ENCODE assay signal across 8 mouse cellular contexts in genomic region chr2:126450937-126451302, GRCm38 (mm10). TPM values are rescaled to one million over a fixed set of nuclear protein-coding genes. Genes with fewer than 3 reads are reported as not detected.
A peak's percentile ranks its signal among the peaks of the same experiment; 100 is the strongest.
DNase-seq lines count a peak whose midpoint lies in the region; ATAC-seq and TF ChIP-seq lines count a peak whose summit lies in the region.

No protein-coding gene starts in this region.

- peak overlapping the region; percentile 21 for H3K4me2 ChIP-seq in forebrain, embryonic 16.5 days (ENCODE audit: low read length)
- H3K4me2 ChIP-seq in forebrain, embryonic 11.5 days (ENCODE audit: low read depth, low read length, severe bottlenecking): no peak overlapping the region
- H3K4me2 ChIP-seq in lung, embryonic 15.5 days: peak overlapping the region; percentile 29
- peak overlapping the region; percentile 38 for H3K4me2 ChIP-seq in hindbrain, postnatal 0 days (ENCODE audit: low read depth, low read length)
- H3K4me2 ChIP-seq in stomach, embryonic 15.5 days: peak overlapping the region; percentile 38

- H3K27ac ChIP-seq in forebrain, embryonic 16.5 days (ENCODE audit: low read length): no peak overlapping the region
- no peak overlapping the region for H3K27ac ChIP-seq in forebrain, embryonic 11.5 days (ENCODE audit: low read depth, low read length)
- H3K27ac ChIP-seq in lung, embryonic 15.5 days: peak overlapping the region; percentile 84
- peak overlapping the region; percentile 32 for H3K27ac ChIP-seq in hindbrain, postnatal 0 days
- peak overlapping the region; percentile 93 for H3K27ac ChIP-seq in stomach, embryonic 15.5 days

- peaks cover 9% of the 10 kb centered on the region for H3K4me1 ChIP-seq in forebrain, embryonic 16.5 days (replicated peaks; ENCODE audit: control insufficient read depth, insufficient read depth, low read length)
- H3K4me1 ChIP-seq in forebrain, embryonic 11.5 days (replicated peaks; ENCODE audit: control insufficient read depth, insufficient read depth, low read length): no peaks in the 10 kb centered on the region
- H3K4me1 ChIP-seq in lung, embryonic 15.5 days: peaks cover 12% of the 10 kb centered on the region
- H3K4me1 ChIP-seq in hindbrain, postnatal 0 days (ENCODE audit: insufficient read depth, low read length): 0 out of 2 replicates have a peak, but pooled peaks cover 4% of the 10 kb centered on the region
- H3K4me1 ChIP-seq in stomach, embryonic 15.5 days: 0 out of 2 replicates have a peak, but pooled peaks cover 3% of the 10 kb centered on the region

- DNase-seq in forebrain, embryonic 11.5 days (ENCODE audit: low spot score): no peak
- no peak for DNase-seq in lung, postnatal 4 days
- no peak for DNase-seq in hindbrain, postnatal 0 days (ENCODE audit: low spot score)
- no peak for DNase-seq in spleen, postnatal 36 days (ENCODE audit: low spot score in 2 of 2)
- no peak for DNase-seq in adrenal gland, adult (ENCODE audit: inconsistent age in 2 of 2, low spot score in 1 of 2)

- H3K9me3 ChIP-seq in forebrain, embryonic 16.5 days (ENCODE audit: control insufficient read depth, low read length): no peaks in the 10 kb centered on the region
- no peaks in the 10 kb centered on the region for H3K9me3 ChIP-seq in forebrain, embryonic 11.5 days (ENCODE audit: control insufficient read depth, low read length)
- H3K9me3 ChIP-seq in lung, embryonic 15.5 days: no peaks in the 10 kb centered on the region
- no peaks in the 10 kb centered on the region for H3K9me3 ChIP-seq in hindbrain, postnatal 0 days (ENCODE audit: low read length)
- H3K9me3 ChIP-seq in stomach, embryonic 15.5 days: no peaks in the 10 kb centered on the region

- WGBS in forebrain, embryonic 16.5 days: 64% methylated on average over 7 of the region's 7 CpGs
- WGBS in forebrain, embryonic 11.5 days: 87% methylated on average over 7 of the region's 7 CpGs
- WGBS in lung, embryonic 15.5 days: 74% methylated on average over 7 of the region's 7 CpGs
- 38% methylated on average over 7 of the region's 7 CpGs for WGBS in hindbrain, postnatal 0 days
- WGBS in stomach, embryonic 15.5 days: 68% methylated on average over 7 of the region's 7 CpGs

- no peak overlapping the region for H3K9ac ChIP-seq in forebrain, embryonic 16.5 days (replicated peaks; ENCODE audit: low read depth, low read length)
- no peak overlapping the region for H3K9ac ChIP-seq in forebrain, embryonic 11.5 days (ENCODE audit: low read length)
- no peak overlapping the region for H3K9ac ChIP-seq in lung, embryonic 15.5 days
- no peak overlapping the region for H3K9ac ChIP-seq in hindbrain, postnatal 0 days (replicated peaks; ENCODE audit: low read length)
- no peak overlapping the region for H3K9ac ChIP-seq in stomach, embryonic 15.5 days

- no peak for TF ChIP-seq CTCF in hindbrain, postnatal 0 days (IDR thresholded peaks at IDR 0.05; ENCODE audit: low read depth)

- no peaks in the 10 kb centered on the region for H3K27me3 ChIP-seq in forebrain, embryonic 16.5 days (replicated peaks; ENCODE audit: control insufficient read depth, insufficient read depth, low read length)
- H3K27me3 ChIP-seq in forebrain, embryonic 11.5 days (ENCODE audit: control insufficient read depth, insufficient read depth, low read length): no peaks in the 10 kb centered on the region
- H3K27me3 ChIP-seq in lung, embryonic 15.5 days: no peaks in the 10 kb centered on the region
- H3K27me3 ChIP-seq in hindbrain, postnatal 0 days (ENCODE audit: insufficient read depth, low read length): no peaks in the 10 kb centered on the region
- no peaks in the 10 kb centered on the region for H3K27me3 ChIP-seq in stomach, embryonic 15.5 days (replicated peaks)

- no peak overlapping the region for H3K4me3 ChIP-seq in forebrain, embryonic 16.5 days (replicated peaks; ENCODE audit: low read length)
- H3K4me3 ChIP-seq in forebrain, embryonic 11.5 days (ENCODE audit: low read depth, low read length): no peak overlapping the region
- no peak overlapping the region for H3K4me3 ChIP-seq in lung, embryonic 15.5 days
- H3K4me3 ChIP-seq in hindbrain, postnatal 0 days (ENCODE audit: low read length): no peak overlapping the region
- no peak overlapping the region for H3K4me3 ChIP-seq in stomach, embryonic 15.5 days (replicated peaks)

- ATAC-seq in forebrain, embryonic 16.5 days: peak; percentile 56
- no peak for ATAC-seq in forebrain, embryonic 11.5 days (replicated peaks; ENCODE audit: low FRiP score)
- ATAC-seq in lung, embryonic 15.5 days (ENCODE audit: borderline replicate concordance, extremely low read depth, low FRiP score, low TSS enrichment): no peak
- ATAC-seq in hindbrain, postnatal 0 days: peak; percentile 69; the same call in 1 of the 2 replicates
- peak; percentile 43; the same call in 1 of the 2 replicates for ATAC-seq in stomach, embryonic 15.5 days (ENCODE audit: insufficient read depth, low FRiP score, low read depth)

- no peaks in the 10 kb centered on the region for H3K36me3 ChIP-seq in forebrain, embryonic 16.5 days (ENCODE audit: control insufficient read depth, insufficient read depth)
- no peaks in the 10 kb centered on the region for H3K36me3 ChIP-seq in forebrain, embryonic 11.5 days (ENCODE audit: control insufficient read depth, insufficient read depth, low read length)
- H3K36me3 ChIP-seq in lung, embryonic 15.5 days: no peaks in the 10 kb centered on the region
- no peaks in the 10 kb centered on the region for H3K36me3 ChIP-seq in hindbrain, postnatal 0 days (ENCODE audit: insufficient read depth, low read length)
- no peaks in the 10 kb centered on the region for H3K36me3 ChIP-seq in stomach, embryonic 15.5 days

RNA-seq across cellular contexts. Expression of gene Atp8b4, which starts 49.6 kb away (rescaled TPM):
- polyA plus RNA-seq in forebrain, embryonic 16.5 days (2015; fragmentation: Nextera tagmentation; extraction: Ambion mirVana): 0.07 TPM in 1 of 2 replicates, not detected in the other
- polyA plus RNA-seq in forebrain, embryonic 11.5 days (2014; fragmentation: Nextera tagmentation; extraction: Ambion mirVana): 0.44 and 0.49 TPM in 2 replicates
- polyA plus RNA-seq in lung, embryonic 15.5 days (2015; fragmentation: Nextera tagmentation; extraction: Ambion mirVana): 0.78 and 1.2 TPM in 2 replicates
- 0.10 and 0.18 TPM in 2 replicates for total RNA-seq in hindbrain, postnatal 0 days (2014; rRNA removed)
- 0.05 TPM in 1 of 2 replicates, not detected in the other for polyA plus RNA-seq in hindbrain, postnatal 0 days (2015; fragmentation: Nextera tagmentation; extraction: Ambion mirVana)
- 0.95 and 1.3 TPM in 2 replicates for polyA plus RNA-seq in stomach, embryonic 15.5 days (2015; fragmentation: Nextera tagmentation; extraction: Ambion mirVana)

Comparison
In these comparisons a context has a peak if more than half of its experiments do, and no peak if none do; other contexts are left out.
1. ATAC-seq: peak in forebrain, embryonic 16.5 days (single experiment), hindbrain, postnatal 0 days (single experiment) and stomach, embryonic 15.5 days (single experiment); none in forebrain, embryonic 11.5 days (single experiment) and lung, embryonic 15.5 days (single experiment).
2. H3K27ac ChIP-seq: peak in lung, embryonic 15.5 days (single experiment), hindbrain, postnatal 0 days (single experiment) and stomach, embryonic 15.5 days (single experiment); none in forebrain, embryonic 16.5 days (single experiment) and forebrain, embryonic 11.5 days (single experiment).